Mouse (Mus musculus) embryonic facial prominence, embryonic 15.5 days (tissue): ENCODE results near the gene Olfr995. TPM values are rescaled to one million over a fixed set of nuclear protein-coding genes. Genes with fewer than 3 reads are reported as not detected.

Experiments
- ATAC-seq: fragments of 200-750 bp; cut with Nextera tagmentation; 2 replicates; pipeline ENCODE4 v1.8.0; 2017; ENCODE audit warnings: low read depth, moderate TSS enrichment; ENCODE audit not compliant: insufficient number of reproducible peaks, low FRiP score, low TSS enrichment
- H3K27ac ChIP-seq: fragments of 300-500 bp; sonication (generic); replicated peaks from 2 replicates; pipeline ENCODE4 v1.5.1; 2015; ENCODE audit warnings: mild to moderate bottlenecking, inconsistent platforms
- H3K27me3 ChIP-seq: fragments of 300-500 bp; sonication (generic); 2 replicates; pipeline ENCODE4 v1.6.1; 2015; ENCODE audit warnings: inconsistent platforms
- H3K36me3 ChIP-seq: fragments of 300-500 bp; sonication (generic); 2 replicates; pipeline ENCODE4 v1.6.1; 2015; ENCODE audit warnings: mild to moderate bottlenecking, inconsistent platforms
- H3K4me1 ChIP-seq: fragments of 300-500 bp; sonication (generic); 2 replicates; pipeline ENCODE4 v1.6.1; 2015; ENCODE audit warnings: inconsistent platforms
- H3K4me2 ChIP-seq: fragments of 300-500 bp; sonication (generic); replicated peaks from 2 replicates; pipeline ENCODE4 v1.6.1; 2015; ENCODE audit warnings: mild to moderate bottlenecking, inconsistent platforms
- H3K4me3 ChIP-seq: fragments of 300-500 bp; sonication (generic); replicated peaks from 2 replicates; pipeline ENCODE4 v1.5.1; 2015; ENCODE audit warnings: mild to moderate bottlenecking, inconsistent platforms
- H3K9ac ChIP-seq: fragments of 300-500 bp; sonication (generic); 2 replicates; pipeline ENCODE4 v1.6.1; 2015; ENCODE audit warnings: inconsistent platforms
- H3K9me3 ChIP-seq: fragments of 300-500 bp; sonication (generic); replicated peaks from 2 replicates; pipeline ENCODE4 v1.6.1; 2016; ENCODE audit warnings: inconsistent platforms
- WGBS: fragments of 180-500 bp; shearing (Covaris S2); methylation state at CpG from one replicate; pipeline ENCODE4 v1.1.7; 2015; 5-methylcytosine and 5-hydroxymethylcytosine counted together
- polyA plus RNA-seq: library from polyadenylated mRNA; unstranded; fragments of >200 nt; fragmentation: Nextera tagmentation; extraction: Ambion mirVana; gene quantifications from 2 replicates; pipeline ENCODE4 v1.2.1, GENCODE M21; 2015

Olfr995 gene
- not detected in 2 replicates for polyA plus RNA-seq

GRCm38 (mm10) chr2:85443539-85443938 is at the start of gene Olfr995:
Gene Olfr995, minus strand, starts transcription at chr2:85443639.
- WGBS: 11% methylated on average over 1 of the region's 1 CpGs
- no peak for ATAC-seq
- no peak within 1 kb of the TSS for H3K9ac ChIP-seq

GRCm38 (mm10) chr2:85490396-85490795 is 47.0 kb upstream of the Olfr995 start:
- WGBS: 74% methylated on average over 5 of the region's 5 CpGs
- no peak for ATAC-seq

More at GRCm38 (mm10) chr2:85443539-85443938, at the start of gene Olfr995:
- no peaks in the 10 kb centered on the region for H3K4me1 ChIP-seq
- H3K4me3 ChIP-seq: no peak within 1 kb of the TSS
- no peaks in the 10 kb centered on the region for H3K27me3 ChIP-seq
- no peaks in the 10 kb centered on the region for H3K9me3 ChIP-seq
- no peaks in the 10 kb centered on the region for H3K36me3 ChIP-seq
- H3K4me2 ChIP-seq: no peak within 1 kb of the TSS
- H3K27ac ChIP-seq: no peak within 1 kb of the TSS

GRCm38 (mm10) chr2:85466801-85467325 is 23.4 kb upstream of the Olfr995 start:
- no peaks in the 10 kb centered on the region for H3K9me3 ChIP-seq
- no peaks in the 10 kb centered on the region for H3K4me1 ChIP-seq
- H3K36me3 ChIP-seq: no peaks in the 10 kb centered on the region
- no peak for ATAC-seq
- no peak overlapping the region for H3K4me2 ChIP-seq
- 68% methylated on average over 3 of the region's 3 CpGs for WGBS
- no peak overlapping the region for H3K9ac ChIP-seq
- no peak overlapping the region for H3K4me3 ChIP-seq
- H3K27me3 ChIP-seq: no peaks in the 10 kb centered on the region
- H3K27ac ChIP-seq: no peak overlapping the region

More at GRCm38 (mm10) chr2:85490396-85490795, 47.0 kb upstream of the Olfr995 start:
- Histone ChIP-seq H3K9ac (no peak overlapping the region), H3K4me2 (no peak overlapping the region), H3K27me3 (no peaks in the 10 kb centered on the region), H3K4me3 (no peak overlapping the region), H3K4me1 (no peaks in the 10 kb centered on the region), H3K36me3 (no peaks in the 10 kb centered on the region), H3K27ac (no peak overlapping the region), H3K9me3 (no peaks in the 10 kb centered on the region)

- H3K4me2 ChIP-seq: no peak overlapping the region
- no peaks in the 10 kb centered on the region for H3K4me1 ChIP-seq
These were observed 893 bp downstream of the Olfr995 start for GRCm38 (mm10) chr2:85442546-85442945.

GRCm38 (mm10) chr2:85436351-85436750 is 7.1 kb downstream of the Olfr995 start, which contains the start of gene Olfr994:
Gene Olfr994, minus strand, starts transcription at chr2:85436451.
- H3K27me3 ChIP-seq: no peaks in the 10 kb centered on the region
- H3K4me3 ChIP-seq: no peak within 1 kb of the TSS
- WGBS: 85% methylated on average over 3 of the region's 3 CpGs
- no peak within 1 kb of the TSS for H3K4me2 ChIP-seq
- ATAC-seq: no peak
- no peak within 1 kb of the TSS for H3K9ac ChIP-seq
- no peaks in the 10 kb centered on the region for H3K9me3 ChIP-seq
- no peaks in the 10 kb centered on the region for H3K4me1 ChIP-seq
- no peak within 1 kb of the TSS for H3K27ac ChIP-seq
- no peaks in the 10 kb centered on the region for H3K36me3 ChIP-seq

More at GRCm38 (mm10) chr2:85442546-85442945, 893 bp downstream of the Olfr995 start:
- H3K27me3 ChIP-seq: no peaks in the 10 kb centered on the region
- no peaks in the 10 kb centered on the region for H3K36me3 ChIP-seq
- H3K9me3 ChIP-seq: no peaks in the 10 kb centered on the region
- no peak overlapping the region for H3K9ac ChIP-seq
- H3K27ac ChIP-seq: no peak overlapping the region
- ATAC-seq: no peak
- H3K4me3 ChIP-seq: no peak overlapping the region

GRCm38 (mm10) chr2:85425893-85426292 is 17.5 kb downstream of the Olfr995 start:
- H3K27ac ChIP-seq: no peak overlapping the region
- no peaks in the 10 kb centered on the region for H3K9me3 ChIP-seq
- H3K4me3 ChIP-seq: no peak overlapping the region
- no peaks in the 10 kb centered on the region for H3K4me1 ChIP-seq
- ATAC-seq: no peak
- 74% methylated on average over 1 of the region's 1 CpGs for WGBS
- no peaks in the 10 kb centered on the region for H3K27me3 ChIP-seq
- H3K36me3 ChIP-seq: no peaks in the 10 kb centered on the region
- H3K4me2 ChIP-seq: no peak overlapping the region
- no peak overlapping the region for H3K9ac ChIP-seq

GRCm38 (mm10) chr2:85414777-85415176 is 28.7 kb downstream of the Olfr995 start, which contains the start of gene Olfr993:
Gene Olfr993, minus strand, starts transcription at chr2:85414877.
- Histone ChIP-seq H3K4me1 (no peaks in the 10 kb centered on the region), H3K9ac (no peak within 1 kb of the TSS), H3K27me3 (no peaks in the 10 kb centered on the region), H3K9me3 (no peaks in the 10 kb centered on the region), H3K27ac (no peak within 1 kb of the TSS), H3K4me2 (no peak within 1 kb of the TSS), H3K4me3 (no peak within 1 kb of the TSS), H3K36me3 (no peaks in the 10 kb centered on the region)
- no peak for ATAC-seq

GRCm38 (mm10) chr2:85409369-85409768 is 34.1 kb downstream of the Olfr995 start, which contains the start of gene Olfr992:
Gene Olfr992, minus strand, starts transcription at chr2:85409469.
- ATAC-seq: no peak
- 49% methylated on average over 2 of the region's 2 CpGs for WGBS

More at GRCm38 (mm10) chr2:85409369-85409768, 34.1 kb downstream of the Olfr995 start, which contains the start of gene Olfr992:
- Histone ChIP-seq H3K36me3 (no peaks in the 10 kb centered on the region), H3K9ac (no peak within 1 kb of the TSS), H3K4me2 (no peak within 1 kb of the TSS), H3K4me1 (no peaks in the 10 kb centered on the region), H3K27ac (no peak within 1 kb of the TSS), H3K27me3 (no peaks in the 10 kb centered on the region), H3K9me3 (no peaks in the 10 kb centered on the region), H3K4me3 (no peak within 1 kb of the TSS)

Other genes starting within 250 kb of the Olfr995 start
- gene Lrrc55, start 246.4 kb downstream of the Olfr995 start, polyA plus RNA-seq: 0.79 and 1.0 TPM in 2 replicates
- 0.37 TPM in 1 of 2 replicates, not detected in the other for gene Olfr987, start 104.3 kb downstream of the Olfr995 start, polyA plus RNA-seq
- gene Olfr988, start 80.4 kb downstream of the Olfr995 start, polyA plus RNA-seq: not detected in 2 replicates
- 0.09 TPM in 1 of 2 replicates, not detected in the other for gene Olfr992, start 34.2 kb downstream of the Olfr995 start, polyA plus RNA-seq
- not detected in 2 replicates for gene Olfr993, start 28.8 kb downstream of the Olfr995 start, polyA plus RNA-seq
- 0.35 TPM in 1 of 2 replicates, not detected in the other for gene Olfr994, start 7.2 kb downstream of the Olfr995 start, polyA plus RNA-seq
- gene 4833423E24Rik, start 75.4 kb upstream of the Olfr995 start, polyA plus RNA-seq: 10.8 and 11.9 TPM in 2 replicates
- not detected in 2 replicates for gene Olfr996, start 135.6 kb upstream of the Olfr995 start, polyA plus RNA-seq
- gene Olfr998, start 145.3 kb upstream of the Olfr995 start, polyA plus RNA-seq: not detected in 2 replicates
- gene Olfr1000, start 168.3 kb upstream of the Olfr995 start, polyA plus RNA-seq: not detected in 2 replicates
- gene Olfr1002, start 207.1 kb upstream of the Olfr995 start, polyA plus RNA-seq: 0.11 TPM in 1 of 2 replicates, not detected in the other
- gene Olfr154, start 220.8 kb upstream of the Olfr995 start, polyA plus RNA-seq: not detected in 2 replicates
- gene Olfr1006, start 235.1 kb upstream of the Olfr995 start, polyA plus RNA-seq: 0.13 TPM in 1 of 2 replicates, not detected in the other
- gene Olfr1008, start 245.8 kb upstream of the Olfr995 start, polyA plus RNA-seq: not detected in 2 replicates